Mouse (Mus musculus) Muller cell, postnatal 12 days (primary cell): ENCODE data around the gene Mecom.
A peak's percentile ranks its signal among the peaks of the same experiment; 100 is the strongest.

Experiments
- DNase-seq: peaks from one replicate; pipeline ENCODE4 v3.0.0-alpha.2; 2015; ENCODE audit errors: inconsistent ontology term

Gene Mecom

GRCm38 (mm10) chr3:29963447-29963846 lies 584.4 kb downstream of the Mecom start:
- no peak for DNase-seq

GRCm38 (mm10) chr3:29959051-29959450 lies 588.8 kb downstream of the Mecom start:
- DNase-seq: no peak

- no peak for DNase-seq
These were observed 590.2 kb downstream of the Mecom start for GRCm38 (mm10) chr3:29957365-29958236.

GRCm38 (mm10) chr3:29953269-29953668 lies 594.5 kb downstream of the Mecom start:
- peak; percentile 94 for DNase-seq

GRCm38 (mm10) chr3:29950853-29951252 lies 597.0 kb downstream of the Mecom start:
- no peak for DNase-seq

- DNase-seq: peak; percentile 94
These were observed 644.1 kb downstream of the Mecom start for GRCm38 (mm10) chr3:29903596-29904308.
